Mouse (Mus musculus) forelimb bud, embryonic 11.5 days (tissue): ENCODE measurements around the gene Ajm1.

Experiments
- DNase-seq: peaks from one replicate; pipeline ENCODE4 v3.0.0-alpha.2; 2012; ENCODE audit warnings: low read depth, low spot score

Gene Ajm1

GRCm38 (mm10) chr2:25581294-25581864, at the start of gene Ajm1:
Gene Ajm1, minus strand, starts transcription at chr2:25581757.
- DNase-seq = peak; percentile 81

- no peak for DNase-seq
Observed at GRCm38 (mm10) chr2:25628738-25629137, 47.2 kb upstream of the Ajm1 start.

GRCm38 (mm10) chr2:25627811-25628210, 46.3 kb upstream of the Ajm1 start, which contains the start of gene Fcna:
Gene Fcna, minus strand, starts transcription at chr2:25628030.
- DNase-seq = no peak

GRCm38 (mm10) chr2:25625986-25626385, 44.4 kb upstream of the Ajm1 start:
- no peak for DNase-seq

- peak; percentile 77 for DNase-seq
Observed at GRCm38 (mm10) chr2:25621229-25622200, 40.0 kb upstream of the Ajm1 start, which contains the start of gene Tmem141. Gene Tmem141, minus strand, starts transcription at chr2:25622005.

GRCm38 (mm10) chr2:25620852-25621228, 39.3 kb upstream of the Ajm1 start:
- no peak for DNase-seq

GRCm38 (mm10) chr2:25620386-25620785, 38.8 kb upstream of the Ajm1 start:
- no peak for DNase-seq

- DNase-seq = no peak
Observed at GRCm38 (mm10) chr2:25617578-25617977, 36.0 kb upstream of the Ajm1 start, which contains the start of gene Ccdc183. Gene Ccdc183, minus strand, starts transcription at chr2:25617678.

GRCm38 (mm10) chr2:25616398-25616797, 34.8 kb upstream of the Ajm1 start:
- no peak for DNase-seq

GRCm38 (mm10) chr2:25608671-25609070, 27.1 kb upstream of the Ajm1 start:
- no peak for DNase-seq

GRCm38 (mm10) chr2:25607761-25608622, 26.4 kb upstream of the Ajm1 start, which contains the start of gene Rabl6:
Gene Rabl6, minus strand, starts transcription at chr2:25608521.
- DNase-seq = peak; percentile 91

- no peak for DNase-seq
Observed at GRCm38 (mm10) chr2:25602526-25602925, 21.0 kb upstream of the Ajm1 start.

- no peak for DNase-seq
Observed at GRCm38 (mm10) chr2:25600037-25600436, 18.5 kb upstream of the Ajm1 start.

- DNase-seq = no peak
Observed at GRCm38 (mm10) chr2:25598749-25599148, 17.2 kb upstream of the Ajm1 start.

GRCm38 (mm10) chr2:25596765-25597510, 15.4 kb upstream of the Ajm1 start:
- no peak for DNase-seq

GRCm38 (mm10) chr2:25591863-25592262, 10.3 kb upstream of the Ajm1 start:
- DNase-seq = no peak

GRCm38 (mm10) chr2:25588227-25588907, 6.8 kb upstream of the Ajm1 start:
- no peak for DNase-seq

GRCm38 (mm10) chr2:25587290-25587689, 5.7 kb upstream of the Ajm1 start:
- DNase-seq = no peak

- DNase-seq = no peak
Observed at GRCm38 (mm10) chr2:25585601-25586000, 4.0 kb upstream of the Ajm1 start.

- no peak for DNase-seq
Observed at GRCm38 (mm10) chr2:25584856-25585255, 3.3 kb upstream of the Ajm1 start.
